Mouse (Mus musculus): ENCODE measurements around the gene Impg2. TPM values are rescaled to one million over a fixed set of nuclear protein-coding genes. Genes with fewer than 3 reads are reported as not detected.

Gene Impg2
- 0.44 TPM in 1 of 2 replicates, not detected in the other for total RNA-seq (2014; fragmentation: Nextera tagmentation)
- 0.12 and 0.38 TPM in 2 replicates for total RNA-seq (2017)
- polyA plus RNA-seq (2012): not detected in 2 replicates

DNA sequence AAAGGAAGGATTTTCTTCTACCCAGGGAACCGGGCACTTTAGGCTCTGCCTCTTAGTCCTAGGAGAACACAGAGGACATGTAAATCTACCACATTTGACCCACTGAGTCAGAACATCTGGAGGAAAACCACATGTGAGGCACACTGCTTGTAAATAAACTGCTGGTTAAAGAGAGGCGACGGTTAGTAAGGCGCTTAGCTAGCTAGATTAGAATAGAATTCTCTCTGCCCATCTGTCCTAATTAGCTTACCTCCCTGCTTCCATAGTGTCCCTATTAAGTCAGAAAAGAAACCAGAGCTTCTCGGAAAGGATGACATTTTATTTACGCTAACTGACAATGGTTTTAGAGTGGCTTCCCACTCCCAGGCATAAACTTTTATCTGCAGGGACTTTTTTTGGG lies at the start of gene Impg2:
Gene Impg2, plus strand, starts transcription at position 263 of the 400 bp plus-strand sequence.
- Histone ChIP-seq H3K9me3 (replicated peaks) (no peaks in the 10 kb centered on the region), H3K4me1 (ENCODE audit: insufficient read depth, low read depth, low read length) (no peaks in the 10 kb centered on the region), H3K4me3 (ENCODE audit: low read depth, low read length) (no peak within 1 kb of the TSS), H3K27me3 (ENCODE audit: insufficient read depth, low read length) (no peaks in the 10 kb centered on the region), H3K36me3 (replicated peaks) (no peaks in the 10 kb centered on the region)
- ATAC-seq (ENCODE audit: extremely low read depth, insufficient number of reproducible peaks, low FRiP score, poor library complexity, severe bottlenecking) (no peak), DNase-seq (ENCODE audit: low spot score) (no peak)
- no peak for TF ChIP-seq GATA2 (IDR thresholded peaks at IDR 0.05; ENCODE audit: borderline replicate concordance, low read depth, low read length)
- TF ChIP-seq TAL1 (conservative IDR thresholded peaks at IDR 0.05; ENCODE audit: low read depth, low read length): no peak
- TF ChIP-seq CTCF (IDR thresholded peaks at IDR 0.05; ENCODE audit: low read depth, low read length): no peak
- no peak for TF ChIP-seq GATA1 (IDR thresholded peaks at IDR 0.05; ENCODE audit: borderline replicate concordance, low read length)
- TF ChIP-seq POLR2AphosphoS5 (IDR thresholded peaks at IDR 0.05; ENCODE audit: insufficient replicate concordance, low read depth, low read length): no peak

DNA sequence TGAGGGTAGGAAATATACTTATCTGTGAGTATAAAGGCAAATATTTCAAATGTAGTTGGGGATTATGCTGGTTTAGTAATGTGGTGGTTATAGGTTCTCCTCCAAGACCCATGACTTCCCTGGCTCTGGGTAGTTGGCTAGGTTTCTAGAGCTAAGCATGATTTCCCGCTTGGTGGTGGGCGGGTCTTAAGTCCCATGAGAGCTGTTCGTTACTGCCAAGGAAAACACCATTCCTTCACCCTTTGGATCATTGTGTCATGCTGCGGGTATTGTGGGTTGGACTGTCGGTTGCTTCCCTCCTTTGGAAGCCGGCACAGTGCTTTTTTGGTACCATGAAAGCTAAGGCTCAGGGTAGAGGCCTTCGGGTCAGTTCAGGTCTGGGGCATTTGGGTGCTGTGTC lies 40.6 kb upstream of the Impg2 start:
- peaks cover 29% of the 10 kb centered on the region for H3K36me3 ChIP-seq (replicated peaks)
- DNase-seq (ENCODE audit: low spot score) (no peak), ATAC-seq (ENCODE audit: extremely low read depth, insufficient number of reproducible peaks, low FRiP score, poor library complexity, severe bottlenecking) (no peak)
- H3K27me3 ChIP-seq (ENCODE audit: insufficient read depth, low read length): no peaks in the 10 kb centered on the region
- no peaks in the 10 kb centered on the region for H3K4me1 ChIP-seq (ENCODE audit: insufficient read depth, low read depth, low read length)
- TF ChIP-seq GATA1 (IDR thresholded peaks at IDR 0.05; ENCODE audit: borderline replicate concordance, low read length) (no peak), CTCF (IDR thresholded peaks at IDR 0.05; ENCODE audit: low read depth, low read length) (no peak), POLR2AphosphoS5 (IDR thresholded peaks at IDR 0.05; ENCODE audit: insufficient replicate concordance, low read depth, low read length) (no peak), GATA2 (IDR thresholded peaks at IDR 0.05; ENCODE audit: borderline replicate concordance, low read depth, low read length) (no peak), TAL1 (conservative IDR thresholded peaks at IDR 0.05; ENCODE audit: low read depth, low read length) (no peak)
- H3K9me3 ChIP-seq (replicated peaks): no peaks in the 10 kb centered on the region
- H3K4me3 ChIP-seq (ENCODE audit: low read depth, low read length): no peak overlapping the region

- Histone ChIP-seq H3K4me3 (ENCODE audit: low read depth, low read length) (no peak overlapping the region), H3K4me1 (ENCODE audit: insufficient read depth, low read depth, low read length) (no peaks in the 10 kb centered on the region), H3K36me3 (replicated peaks) (peaks cover 36% of the 10 kb centered on the region), H3K27me3 (ENCODE audit: insufficient read depth, low read length) (no peaks in the 10 kb centered on the region), H3K9me3 (replicated peaks) (no peaks in the 10 kb centered on the region)
- no peak for DNase-seq (ENCODE audit: low spot score)
- ATAC-seq (ENCODE audit: extremely low read depth, insufficient number of reproducible peaks, low FRiP score, poor library complexity, severe bottlenecking): no peak
- TF ChIP-seq GATA1 (IDR thresholded peaks at IDR 0.05; ENCODE audit: borderline replicate concordance, low read length): no peak
These were observed 33.9 kb upstream of the Impg2 start for GRCm38 (mm10) chr16:56170247-56170646.

GRCm38 (mm10) chr16:56175867-56176581 lies 28.1 kb upstream of the Impg2 start:
- no peak for TF ChIP-seq TAL1 (conservative IDR thresholded peaks at IDR 0.05; ENCODE audit: low read depth, low read length)
- no peak for TF ChIP-seq GATA2 (IDR thresholded peaks at IDR 0.05; ENCODE audit: borderline replicate concordance, low read depth, low read length)
- no peak for TF ChIP-seq CTCF (IDR thresholded peaks at IDR 0.05; ENCODE audit: low read depth, low read length)
- no peak for TF ChIP-seq GATA1 (IDR thresholded peaks at IDR 0.05; ENCODE audit: borderline replicate concordance, low read length)
- TF ChIP-seq POLR2AphosphoS5 (IDR thresholded peaks at IDR 0.05; ENCODE audit: insufficient replicate concordance, low read depth, low read length): no peak
- Histone ChIP-seq H3K4me1 (ENCODE audit: insufficient read depth, low read depth, low read length) (no peaks in the 10 kb centered on the region), H3K4me3 (ENCODE audit: low read depth, low read length) (no peak overlapping the region), H3K9me3 (replicated peaks) (no peaks in the 10 kb centered on the region), H3K27me3 (ENCODE audit: insufficient read depth, low read length) (no peaks in the 10 kb centered on the region), H3K36me3 (replicated peaks) (peaks cover 30% of the 10 kb centered on the region)
- ATAC-seq (ENCODE audit: extremely low read depth, insufficient number of reproducible peaks, low FRiP score, poor library complexity, severe bottlenecking): no peak
- no peak for DNase-seq (ENCODE audit: low spot score)

GRCm38 (mm10) chr16:56186863-56187262 lies 17.2 kb upstream of the Impg2 start:
- no peaks in the 10 kb centered on the region for H3K4me1 ChIP-seq (ENCODE audit: insufficient read depth, low read depth, low read length)
- H3K36me3 ChIP-seq (replicated peaks): peaks cover 30% of the 10 kb centered on the region
- no peak overlapping the region for H3K4me3 ChIP-seq (ENCODE audit: low read depth, low read length)
- TF ChIP-seq CTCF (IDR thresholded peaks at IDR 0.05; ENCODE audit: low read depth, low read length) (no peak), POLR2AphosphoS5 (IDR thresholded peaks at IDR 0.05; ENCODE audit: insufficient replicate concordance, low read depth, low read length) (no peak), TAL1 (conservative IDR thresholded peaks at IDR 0.05; ENCODE audit: low read depth, low read length) (no peak), GATA2 (IDR thresholded peaks at IDR 0.05; ENCODE audit: borderline replicate concordance, low read depth, low read length) (no peak), GATA1 (IDR thresholded peaks at IDR 0.05; ENCODE audit: borderline replicate concordance, low read length) (no peak)
- H3K9me3 ChIP-seq (replicated peaks): no peaks in the 10 kb centered on the region
- no peak for DNase-seq (ENCODE audit: low spot score)
- no peak for ATAC-seq (ENCODE audit: extremely low read depth, insufficient number of reproducible peaks, low FRiP score, poor library complexity, severe bottlenecking)
- no peaks in the 10 kb centered on the region for H3K27me3 ChIP-seq (ENCODE audit: insufficient read depth, low read length)

GRCm38 (mm10) chr16:56188198-56188597 lies 15.9 kb upstream of the Impg2 start:
- ATAC-seq (ENCODE audit: extremely low read depth, insufficient number of reproducible peaks, low FRiP score, poor library complexity, severe bottlenecking) (no peak), DNase-seq (ENCODE audit: low spot score) (no peak)
- Histone ChIP-seq H3K27me3 (ENCODE audit: insufficient read depth, low read length) (no peaks in the 10 kb centered on the region), H3K9me3 (replicated peaks) (no peaks in the 10 kb centered on the region), H3K4me1 (ENCODE audit: insufficient read depth, low read depth, low read length) (no peaks in the 10 kb centered on the region), H3K4me3 (ENCODE audit: low read depth, low read length) (no peak overlapping the region), H3K36me3 (replicated peaks) (peaks cover 23% of the 10 kb centered on the region)
- TF ChIP-seq GATA2 (IDR thresholded peaks at IDR 0.05; ENCODE audit: borderline replicate concordance, low read depth, low read length): no peak
- TF ChIP-seq GATA1 (IDR thresholded peaks at IDR 0.05; ENCODE audit: borderline replicate concordance, low read length): no peak
- no peak for TF ChIP-seq CTCF (IDR thresholded peaks at IDR 0.05; ENCODE audit: low read depth, low read length)
- no peak for TF ChIP-seq TAL1 (conservative IDR thresholded peaks at IDR 0.05; ENCODE audit: low read depth, low read length)
- TF ChIP-seq POLR2AphosphoS5 (IDR thresholded peaks at IDR 0.05; ENCODE audit: insufficient replicate concordance, low read depth, low read length): no peak
